Mouse (Mus musculus) effector memory CD4-positive, alpha-beta T cell, adult 5 months (primary cell): ENCODE data around the gene Scgb2b21. TPM values are rescaled to one million over a fixed set of nuclear protein-coding genes. Genes with fewer than 3 reads are reported as not detected.

Experiments
- polyA plus RNA-seq: library from polyadenylated mRNA; unstranded; fragments of 100-300 nt; shearing (Covaris generic); gene quantifications from one replicate; pipeline ENCODE4 v1.2.1, GENCODE M21; 2017

Scgb2b21 gene
- polyA plus RNA-seq = not detected

GRCm38 (mm10) chr7:33520358-33520757, at the start of gene Scgb2b21:
Gene Scgb2b21 (minus strand): TSS chr7:33520458.

Other genes with a start within 250 kb of the Scgb2b21 start
- not detected for gene Scgb2b19, start 240.1 kb downstream of the Scgb2b21 start, polyA plus RNA-seq
- gene Scgb1b19, start 233.2 kb downstream of the Scgb2b21 start, polyA plus RNA-seq = not detected
- not detected for gene Scgb2b20, start 154.1 kb downstream of the Scgb2b21 start, polyA plus RNA-seq
- gene Scgb1b20, start 147.2 kb downstream of the Scgb2b21 start, polyA plus RNA-seq = not detected
- gene Scgb2b24, start 218.9 kb upstream of the Scgb2b21 start, polyA plus RNA-seq = not detected
- not detected for gene Scgb1b24, start 223.3 kb upstream of the Scgb2b21 start, polyA plus RNA-seq